Mouse (Mus musculus) cerebellum, adult 2 months (tissue): ENCODE data around the gene Tmem52.

ENCODE experiments used
- CTCF ChIP-seq: fragments of 200-500 bp; IDR thresholded peaks from 2 replicates; pipeline ENCODE4 v1.5.1; 2011; ENCODE audit warnings: low read depth, mild to moderate bottlenecking, control low read depth, low read length, moderate library complexity, borderline replicate concordance; ENCODE audit not compliant: insufficient read depth
- POLR2A ChIP-seq: fragments of 200-500 bp; IDR thresholded peaks from 2 replicates; pipeline ENCODE4 v1.6.1; 2011; ENCODE audit warnings: low read length, control low read depth, borderline replicate concordance; ENCODE audit not compliant: insufficient read depth

GRCm38 (mm10) chr4:155481381-155482124, 12.6 kb downstream of the Tmem52 start:
- TF ChIP-seq POLR2A, result no peak
- peak; percentile 93 for TF ChIP-seq CTCF
